Mouse (Mus musculus) embryonic fibroblast, embryonic 13.5 days (primary cell): ENCODE data around the gene Bpifb4. TPM values are rescaled to one million over a fixed set of nuclear protein-coding genes. Genes with fewer than 3 reads are reported as not detected.

Source experiments
- H3K27ac ChIP-seq: 2 replicates; pipeline ENCODE4 v1.5.1; 2012; ENCODE audit warnings: low read length, control low read depth, inconsistent platforms; ENCODE audit not compliant: insufficient read depth
- H3K4me1 ChIP-seq: 2 replicates; pipeline ENCODE4 v1.6.1; 2011; ENCODE audit warnings: low read length; ENCODE audit not compliant: control insufficient read depth, insufficient read depth
- H3K4me3 ChIP-seq: 2 replicates; pipeline ENCODE4 v1.5.1; 2011; ENCODE audit warnings: mild to moderate bottlenecking, control low read depth, low read length; ENCODE audit not compliant: insufficient read depth
- CTCF ChIP-seq: IDR thresholded peaks from 2 replicates; pipeline ENCODE4 v1.5.1; 2011; ENCODE audit warnings: mild to moderate bottlenecking, control low read depth, low read length, moderate library complexity, borderline replicate concordance; ENCODE audit not compliant: insufficient read depth
- POLR2A ChIP-seq: IDR thresholded peaks from 2 replicates; pipeline ENCODE4 v1.6.1; 2011; ENCODE audit warnings: low read depth, mild to moderate bottlenecking, control low read depth, low read length, moderate library complexity
- polyA plus RNA-seq: library from polyadenylated mRNA; stranded (reverse); fragments of >200 nt; gene quantifications from 2 replicates; pipeline ENCODE4 v1.2.4, GENCODE M21; 2011; ENCODE audit warnings: low read depth; ENCODE audit not compliant: missing spikeins, insufficient read length

Bpifb4 gene
- polyA plus RNA-seq, 1 experiment: not detected

- no peak overlapping the region for H3K4me3 ChIP-seq
- no peak overlapping the region for H3K27ac ChIP-seq
- H3K4me1 ChIP-seq: no peaks in the 10 kb centered on the region
- TF ChIP-seq POLR2A: no peak
- TF ChIP-seq CTCF: no peak
These were observed 62.5 kb downstream of the Bpifb4 start for GRCm38 (mm10) chr2:154000501-154000900.

- TF ChIP-seq CTCF: no peak
- Histone ChIP-seq H3K4me1 (no peaks in the 10 kb centered on the region), H3K4me3 (no peak overlapping the region), H3K27ac (no peak overlapping the region)
These were observed 63.0 kb downstream of the Bpifb4 start for GRCm38 (mm10) chr2:154001056-154001455.

- H3K27ac ChIP-seq: no peak overlapping the region
- no peak for TF ChIP-seq CTCF
- TF ChIP-seq POLR2A: no peak
- no peak overlapping the region for H3K4me3 ChIP-seq
- H3K4me1 ChIP-seq: no peaks in the 10 kb centered on the region
These were observed 66.4 kb downstream of the Bpifb4 start for GRCm38 (mm10) chr2:154004456-154004855.

DNA sequence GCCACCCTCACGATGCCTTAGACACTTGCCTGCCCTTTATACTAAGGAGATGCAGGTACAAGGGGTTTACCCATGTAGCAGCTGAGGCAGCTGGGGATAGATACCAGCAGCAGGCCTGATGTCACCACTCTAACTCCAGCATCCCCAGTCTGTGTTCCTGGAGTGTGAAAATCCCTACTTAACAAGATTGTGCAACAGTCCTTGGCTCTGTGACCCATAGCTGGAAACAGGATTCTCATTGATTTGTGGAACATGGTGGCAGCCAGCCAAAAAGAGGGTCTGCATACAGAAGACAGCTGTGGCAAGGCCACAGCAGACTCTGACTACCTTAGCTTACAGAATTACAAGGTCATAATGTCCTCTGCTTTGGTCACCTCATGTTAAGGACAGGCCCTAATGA lies 67.1 kb downstream of the Bpifb4 start:
- H3K4me1 ChIP-seq: no peaks in the 10 kb centered on the region
- no peak for TF ChIP-seq CTCF
- TF ChIP-seq POLR2A: no peak
- no peak overlapping the region for H3K4me3 ChIP-seq
- no peak overlapping the region for H3K27ac ChIP-seq

DNA sequence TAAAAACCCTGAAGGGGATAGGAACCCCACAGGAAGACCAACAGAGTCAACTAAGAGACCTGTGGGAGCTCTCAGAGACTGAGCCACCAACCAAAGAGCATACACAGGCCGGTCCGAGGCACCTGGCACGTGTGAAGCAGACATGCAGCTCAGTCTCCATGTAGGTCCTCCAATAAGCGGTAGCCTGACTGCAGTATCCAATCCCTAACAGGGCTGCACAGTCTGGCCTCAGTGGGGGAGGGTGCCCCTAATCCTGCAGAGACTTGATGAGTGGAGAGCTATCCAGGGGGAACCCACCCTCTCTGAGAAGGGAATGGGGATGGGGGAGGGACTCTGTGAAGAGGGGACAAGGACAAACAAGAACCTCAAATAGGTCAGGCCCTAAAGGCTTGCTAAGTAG lies 67.7 kb downstream of the Bpifb4 start:
- TF ChIP-seq CTCF (no peak), POLR2A (no peak)
- H3K4me1 ChIP-seq: no peaks in the 10 kb centered on the region
- H3K27ac ChIP-seq: no peak overlapping the region
- H3K4me3 ChIP-seq: no peak overlapping the region

- H3K4me3 ChIP-seq: no peak overlapping the region
- TF ChIP-seq CTCF: no peak
- no peak for TF ChIP-seq POLR2A
- H3K4me1 ChIP-seq: no peaks in the 10 kb centered on the region
These were observed 68.3 kb downstream of the Bpifb4 start for GRCm38 (mm10) chr2:154006331-154006730.

DNA sequence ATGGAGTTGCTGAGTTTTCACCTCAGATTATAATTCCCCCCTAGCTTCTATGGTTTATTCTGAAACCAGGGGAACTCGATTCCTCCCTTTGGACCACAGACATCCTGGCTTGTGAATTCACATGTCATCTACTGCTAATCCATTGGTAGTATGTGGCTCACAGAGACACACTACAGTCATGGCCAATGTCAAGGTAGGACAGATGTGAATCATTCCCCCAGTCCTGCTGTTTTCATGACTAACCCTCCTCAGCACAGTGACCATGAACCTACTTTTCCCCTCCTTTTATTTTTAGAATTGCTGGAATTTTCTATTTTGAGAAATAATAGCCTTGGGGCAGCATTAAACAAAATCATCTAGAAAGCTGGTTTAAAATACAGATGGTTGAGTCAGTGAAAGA lies 69.4 kb downstream of the Bpifb4 start:
- TF ChIP-seq POLR2A (no peak), CTCF (no peak)
- H3K27ac ChIP-seq: no peak overlapping the region
- H3K4me1 ChIP-seq: no peaks in the 10 kb centered on the region
- H3K4me3 ChIP-seq: no peak overlapping the region

More at GRCm38 (mm10) chr2:154006331-154006730, 68.3 kb downstream of the Bpifb4 start:
- no peak overlapping the region for H3K27ac ChIP-seq

- TF ChIP-seq CTCF: no peak
- no peak for TF ChIP-seq POLR2A
- Histone ChIP-seq H3K4me3 (no peak within 1 kb of the TSS), H3K4me1 (no peaks in the 10 kb centered on the region), H3K27ac (no peak within 1 kb of the TSS)
These were observed 70.0 kb downstream of the Bpifb4 start, which contains the start of gene Bpifa2 for GRCm38 (mm10) chr2:154007965-154008364. TSS of gene Bpifa2 (plus strand) at chr2:154008265.

Other genes starting within 250 kb of the Bpifb4 start
- not detected in 2 replicates for gene Dnmt3c, start 241.6 kb upstream of the Bpifb4 start, polyA plus RNA-seq
- gene Mapre1, start 196.9 kb upstream of the Bpifb4 start, polyA plus RNA-seq: 170 and 199 TPM in 2 replicates
- gene Efcab8, start 158.3 kb upstream of the Bpifb4 start, polyA plus RNA-seq: 0.32 and 0.72 TPM in 2 replicates
- gene Sun5, start 67.1 kb upstream of the Bpifb4 start, polyA plus RNA-seq: not detected in 2 replicates
- not detected in 2 replicates for gene Bpifb2, start 63.2 kb upstream of the Bpifb4 start, polyA plus RNA-seq
- gene Bpifb6, start 37.8 kb upstream of the Bpifb4 start, polyA plus RNA-seq: not detected in 2 replicates
- gene Bpifb3, start 20.0 kb upstream of the Bpifb4 start, polyA plus RNA-seq: not detected in 2 replicates
- not detected in 2 replicates for gene Bpifa6, start 36.7 kb downstream of the Bpifb4 start, polyA plus RNA-seq
- not detected in 2 replicates for gene Bpifa2, start 70.1 kb downstream of the Bpifb4 start, polyA plus RNA-seq
- not detected in 2 replicates for gene Bpifa3, start 192.1 kb downstream of the Bpifb4 start, polyA plus RNA-seq
- gene Bpifa1, start 204.7 kb downstream of the Bpifb4 start, polyA plus RNA-seq: not detected in 2 replicates
- not detected in 2 replicates for gene Bpifa5, start 224.4 kb downstream of the Bpifb4 start, polyA plus RNA-seq